Mouse (Mus musculus): ENCODE data around the gene Cd59a. TPM values are rescaled to one million over a fixed set of nuclear protein-coding genes. Genes with fewer than 3 reads are reported as not detected.
"Not testable (repeated sequence)": the region's sequence is repeated elsewhere in the genome, so short reads cannot be mapped to it uniquely, and the experiment has no call there.

The Cd59a gene
- polyA plus RNA-seq, 1 experiment, result 42.4 TPM

GRCm38 (mm10) chr2:104069704-104070185, 25.9 kb upstream of the Cd59a start, which contains the start of gene Cd59b:
Cd59b (plus strand) TSS chr2:104069849.
- DNase-seq, result peak; percentile 44 to 45

GRCm38 (mm10) chr2:104078285-104078684, 17.3 kb upstream of the Cd59a start:
- H3K27me3 ChIP-seq (ENCODE audit: control insufficient read depth, insufficient read depth, low read length); H3K4me1 ChIP-seq (ENCODE audit: control insufficient read depth, insufficient read depth, low read length); DNase-seq; H3K4me3 ChIP-seq (replicated peaks; ENCODE audit: insufficient read depth, low read depth, low read length); H3K27ac ChIP-seq (ENCODE audit: insufficient read depth, low read length): not testable (repeated sequence)
- WGBS, result 78% methylated on average over 5 of the region's 5 CpGs

More at GRCm38 (mm10) chr2:104069704-104070185, 25.9 kb upstream of the Cd59a start, which contains the start of gene Cd59b:
- peak within 1 kb of the TSS; percentile 60 for H3K4me3 ChIP-seq (replicated peaks; ENCODE audit: insufficient read depth, low read depth, low read length)
- no peak for TF ChIP-seq CTCF (IDR thresholded peaks at IDR 0.05; ENCODE audit: borderline replicate concordance, insufficient read depth, low read depth, low read length)
- TF ChIP-seq POLR2A (IDR thresholded peaks at IDR 0.05; ENCODE audit: borderline replicate concordance, insufficient read depth, low read length), result no peak
- WGBS, result 3% methylated on average over 13 of the region's 13 CpGs
- H3K27ac ChIP-seq (ENCODE audit: insufficient read depth, low read length), result no peak within 1 kb of the TSS
- H3K4me1 ChIP-seq (ENCODE audit: control insufficient read depth, insufficient read depth, low read length), result no peaks in the 10 kb centered on the region
- H3K27me3 ChIP-seq (ENCODE audit: control insufficient read depth, insufficient read depth, low read length), result no peaks in the 10 kb centered on the region

GRCm38 (mm10) chr2:104081436-104082050, 14.1 kb upstream of the Cd59a start:
- H3K4me1 ChIP-seq (ENCODE audit: control insufficient read depth, insufficient read depth, low read length); H3K4me3 ChIP-seq (replicated peaks; ENCODE audit: insufficient read depth, low read depth, low read length); H3K27me3 ChIP-seq (ENCODE audit: control insufficient read depth, insufficient read depth, low read length); DNase-seq; H3K27ac ChIP-seq (ENCODE audit: insufficient read depth, low read length): not testable (repeated sequence)
- WGBS, result no CpG with 5 or more reads among the region's 1 CpGs

- no peak for DNase-seq
- no peaks in the 10 kb centered on the region for H3K27me3 ChIP-seq (ENCODE audit: control insufficient read depth, insufficient read depth, low read length)
- TF ChIP-seq POLR2A (IDR thresholded peaks at IDR 0.05; ENCODE audit: borderline replicate concordance, insufficient read depth, low read length), result no peak
- TF ChIP-seq CTCF (IDR thresholded peaks at IDR 0.05; ENCODE audit: borderline replicate concordance, insufficient read depth, low read depth, low read length), result no peak
- H3K4me3 ChIP-seq (replicated peaks; ENCODE audit: insufficient read depth, low read depth, low read length), result no peak overlapping the region
- H3K27ac ChIP-seq (ENCODE audit: insufficient read depth, low read length), result no peak overlapping the region
- H3K4me1 ChIP-seq (ENCODE audit: control insufficient read depth, insufficient read depth, low read length), result no peaks in the 10 kb centered on the region
Observed at GRCm38 (mm10) chr2:104082474-104082873, 13.1 kb upstream of the Cd59a start.

- H3K27me3 ChIP-seq (ENCODE audit: control insufficient read depth, insufficient read depth, low read length); H3K27ac ChIP-seq (ENCODE audit: insufficient read depth, low read length); DNase-seq; H3K4me3 ChIP-seq (replicated peaks; ENCODE audit: insufficient read depth, low read depth, low read length); H3K4me1 ChIP-seq (ENCODE audit: control insufficient read depth, insufficient read depth, low read length): not testable (repeated sequence)
Observed at GRCm38 (mm10) chr2:104084027-104084426, 11.6 kb upstream of the Cd59a start.

GRCm38 (mm10) chr2:104087562-104087961, 8.0 kb upstream of the Cd59a start:
- DNase-seq; H3K4me3 ChIP-seq (replicated peaks; ENCODE audit: insufficient read depth, low read depth, low read length); H3K27ac ChIP-seq (ENCODE audit: insufficient read depth, low read length); H3K4me1 ChIP-seq (ENCODE audit: control insufficient read depth, insufficient read depth, low read length); H3K27me3 ChIP-seq (ENCODE audit: control insufficient read depth, insufficient read depth, low read length): not testable (repeated sequence)
- 94% methylated on average over 1 of the region's 1 CpGs for WGBS

GRCm38 (mm10) chr2:104093305-104093704, 2.3 kb upstream of the Cd59a start:
- no peak overlapping the region for H3K27ac ChIP-seq (ENCODE audit: insufficient read depth, low read length)
- H3K4me3 ChIP-seq (replicated peaks; ENCODE audit: insufficient read depth, low read depth, low read length), result no peak overlapping the region
- no peaks in the 10 kb centered on the region for H3K27me3 ChIP-seq (ENCODE audit: control insufficient read depth, insufficient read depth, low read length)
- no peak for DNase-seq
- 71% methylated on average over 2 of the region's 2 CpGs for WGBS
- H3K4me1 ChIP-seq (ENCODE audit: control insufficient read depth, insufficient read depth, low read length), result no peaks in the 10 kb centered on the region
- TF ChIP-seq POLR2A (IDR thresholded peaks at IDR 0.05; ENCODE audit: borderline replicate concordance, insufficient read depth, low read length) (no peak), CTCF (IDR thresholded peaks at IDR 0.05; ENCODE audit: borderline replicate concordance, insufficient read depth, low read depth, low read length) (no peak)

GRCm38 (mm10) chr2:104096256-104096655, 655 bp downstream of the Cd59a start:
- TF ChIP-seq CTCF (IDR thresholded peaks at IDR 0.05; ENCODE audit: borderline replicate concordance, insufficient read depth, low read depth, low read length), result no peak
- TF ChIP-seq POLR2A (IDR thresholded peaks at IDR 0.05; ENCODE audit: borderline replicate concordance, insufficient read depth, low read length), result no peak
- H3K27me3 ChIP-seq (ENCODE audit: control insufficient read depth, insufficient read depth, low read length), result no peaks in the 10 kb centered on the region
- WGBS, result 68% methylated on average over 10 of the region's 10 CpGs
- H3K4me3 ChIP-seq (replicated peaks; ENCODE audit: insufficient read depth, low read depth, low read length), result peak overlapping the region; percentile 48
- no peak for DNase-seq
- H3K27ac ChIP-seq (ENCODE audit: insufficient read depth, low read length), result no peak overlapping the region
- no peaks in the 10 kb centered on the region for H3K4me1 ChIP-seq (ENCODE audit: control insufficient read depth, insufficient read depth, low read length)

- H3K27ac ChIP-seq (ENCODE audit: insufficient read depth, low read length); DNase-seq; H3K4me1 ChIP-seq (ENCODE audit: control insufficient read depth, insufficient read depth, low read length); H3K27me3 ChIP-seq (ENCODE audit: control insufficient read depth, insufficient read depth, low read length); H3K4me3 ChIP-seq (replicated peaks; ENCODE audit: insufficient read depth, low read depth, low read length): not testable (repeated sequence)
- 97% methylated on average over 1 of the region's 1 CpGs for WGBS
Observed at GRCm38 (mm10) chr2:104096796-104097195, 1.2 kb downstream of the Cd59a start.

GRCm38 (mm10) chr2:104097396-104097795, 1.8 kb downstream of the Cd59a start:
- H3K27ac ChIP-seq (ENCODE audit: insufficient read depth, low read length); H3K4me3 ChIP-seq (replicated peaks; ENCODE audit: insufficient read depth, low read depth, low read length); DNase-seq; H3K4me1 ChIP-seq (ENCODE audit: control insufficient read depth, insufficient read depth, low read length); H3K27me3 ChIP-seq (ENCODE audit: control insufficient read depth, insufficient read depth, low read length): not testable (repeated sequence)
- 91% methylated on average over 4 of the region's 4 CpGs for WGBS

Measured in cerebellum, adult 2 months (tissue).